16 mouse cellular contexts compared by ENCODE assay signal in genomic region chr10:121899706-121900105, GRCm38 (mm10).
"Had no signal": no experiment of that assay in that cellular context is flagged by ENCODE, and none has a peak within 500 bp of the region (broad histone marks: within the 10 kb centered on the region; RNA-seq: fewer than 3 reads in every experiment).

No protein-coding gene starts in this region.

- H3K27me3 ChIP-seq: lung, embryonic 15.5 days; midbrain, embryonic 12.5 days; midbrain, embryonic 15.5 days; neural tube, embryonic 12.5 days; stomach, embryonic 15.5 days had no signal

- H3K4me1 ChIP-seq: lung, embryonic 15.5 days; megakaryocyte, embryonic 14.5 days; neural tube, embryonic 12.5 days had no signal

- H3K9me3 ChIP-seq: lung, embryonic 15.5 days; midbrain, embryonic 12.5 days; midbrain, embryonic 15.5 days; neural tube, embryonic 12.5 days; stomach, embryonic 15.5 days had no signal

- H3K4me3 ChIP-seq: lung, embryonic 15.5 days; megakaryocyte, embryonic 14.5 days; midbrain, embryonic 12.5 days; midbrain, embryonic 15.5 days; neural tube, embryonic 12.5 days; stomach, embryonic 15.5 days had no signal

- H3K36me3 ChIP-seq: lung, embryonic 15.5 days; midbrain, embryonic 12.5 days; midbrain, embryonic 15.5 days; neural tube, embryonic 12.5 days; stomach, embryonic 15.5 days had no signal

- H3K27ac ChIP-seq: lung, embryonic 15.5 days; macrophage; midbrain, embryonic 12.5 days; midbrain, embryonic 15.5 days; neural tube, embryonic 12.5 days; stomach, embryonic 15.5 days; stomach, postnatal 0 days had no signal

- H3K9ac ChIP-seq: liver, postnatal 0 days; lung, embryonic 15.5 days; midbrain, embryonic 12.5 days; midbrain, embryonic 15.5 days; neural tube, embryonic 12.5 days; stomach, embryonic 15.5 days had no signal

- DNase-seq: liver, postnatal 0 days; lung, adult 2 months; lung, postnatal 14 days; lung, postnatal 36 days; right cerebral cortex, postnatal 14 days; thymus, adult 2 months; thymus, postnatal 25 days; thymus, postnatal 4 days had no signal
